Mouse (Mus musculus) midbrain, embryonic 10.5 days (tissue): ENCODE measurements around the gene 4930595D18Rik. TPM values are rescaled to one million over a fixed set of nuclear protein-coding genes. Genes with fewer than 3 reads are reported as not detected.

Experiments
- DNase-seq: peaks from one replicate; pipeline ENCODE4 v3.0.0-alpha.2; 2017; ENCODE audit warnings: low spot score
- H3K27ac ChIP-seq: fragments of 300-500 bp; sonication (generic); replicated peaks from 2 replicates; pipeline ENCODE4 v1.5.1; 2016; ENCODE audit warnings: mild to moderate bottlenecking
- H3K27me3 ChIP-seq: fragments of 300-500 bp; sonication (generic); 2 replicates; pipeline ENCODE4 v1.6.1; 2016; ENCODE audit warnings: low read depth, mild to moderate bottlenecking; ENCODE audit not compliant: poor library complexity, severe bottlenecking
- H3K36me3 ChIP-seq: fragments of 300-500 bp; sonication (generic); 2 replicates; pipeline ENCODE4 v1.6.1; 2016; ENCODE audit warnings: mild to moderate bottlenecking, moderate library complexity
- H3K4me1 ChIP-seq: fragments of 300-500 bp; sonication (generic); 2 replicates; pipeline ENCODE4 v1.6.1; 2016
- H3K4me3 ChIP-seq: fragments of 300-500 bp; sonication (generic); 2 replicates; pipeline ENCODE4 v1.5.1; 2016; ENCODE audit warnings: mild to moderate bottlenecking, moderate library complexity
- H3K9me3 ChIP-seq: fragments of 300-500 bp; sonication (generic); replicated peaks from 2 replicates; pipeline ENCODE4 v1.6.1; 2016; ENCODE audit warnings: mild to moderate bottlenecking
- WGBS: fragments of 180-500 bp; shearing (Covaris S2); methylation state at CpG from one replicate; pipeline ENCODE4 v1.1.7; 2016; 5-methylcytosine and 5-hydroxymethylcytosine counted together
- polyA plus RNA-seq: library from polyadenylated mRNA; unstranded; fragments of >200 nt; fragmentation: Nextera tagmentation; extraction: Ambion mirVana; gene quantifications from 2 replicates; pipeline ENCODE4 v1.2.1, GENCODE M21; 2016

The 4930595D18Rik gene
- polyA plus RNA-seq, 1 experiment from 2014 or later: not detected

DNA sequence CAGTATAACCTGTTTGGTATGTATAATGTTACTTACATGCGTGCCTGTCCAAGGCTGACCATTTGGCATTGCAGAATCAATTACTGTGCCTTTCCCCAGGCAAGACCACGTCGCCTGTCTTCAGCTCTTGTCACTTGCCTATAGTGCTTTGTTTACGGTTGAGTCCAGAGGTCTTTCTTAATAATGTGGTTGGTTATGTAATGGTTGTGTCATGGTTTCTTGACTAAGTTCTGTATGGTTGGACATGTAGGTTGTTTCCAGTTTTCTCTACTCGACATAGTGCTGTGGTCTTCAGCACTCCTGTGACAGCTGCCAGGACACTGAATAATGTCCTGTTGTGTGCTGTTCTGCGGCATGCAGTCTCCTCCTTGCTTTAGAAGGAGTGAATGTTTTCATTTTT lies 8.5 kb upstream of the 4930595D18Rik start:
- H3K9me3 ChIP-seq: no peaks in the 10 kb centered on the region
- WGBS: 92% methylated on average over 6 of the region's 6 CpGs
- H3K27me3 ChIP-seq: no peaks in the 10 kb centered on the region
- no peak for DNase-seq
- H3K4me3 ChIP-seq: no peak overlapping the region
- no peak overlapping the region for H3K27ac ChIP-seq
- no peaks in the 10 kb centered on the region for H3K36me3 ChIP-seq
- H3K4me1 ChIP-seq: peaks cover 13% of the 10 kb centered on the region

GRCm38 (mm10) chr12:111190891-111191290 lies 6.6 kb upstream of the 4930595D18Rik start:
- Histone ChIP-seq H3K9me3 (no peaks in the 10 kb centered on the region), H3K36me3 (no peaks in the 10 kb centered on the region), H3K27ac (no peak overlapping the region), H3K27me3 (no peaks in the 10 kb centered on the region), H3K4me1 (peaks cover 13% of the 10 kb centered on the region), H3K4me3 (no peak overlapping the region)
- WGBS: 81% methylated on average over 2 of the region's 2 CpGs
- DNase-seq: no peak

- no peak overlapping the region for H3K4me3 ChIP-seq
- DNase-seq: no peak
- H3K27me3 ChIP-seq: no peaks in the 10 kb centered on the region
- H3K4me1 ChIP-seq: peaks cover 13% of the 10 kb centered on the region
- H3K27ac ChIP-seq: no peak overlapping the region
- no peaks in the 10 kb centered on the region for H3K36me3 ChIP-seq
- 86% methylated on average over 5 of the region's 5 CpGs for WGBS
- H3K9me3 ChIP-seq: no peaks in the 10 kb centered on the region
These were observed 6.1 kb upstream of the 4930595D18Rik start for GRCm38 (mm10) chr12:111190355-111190754.

DNA sequence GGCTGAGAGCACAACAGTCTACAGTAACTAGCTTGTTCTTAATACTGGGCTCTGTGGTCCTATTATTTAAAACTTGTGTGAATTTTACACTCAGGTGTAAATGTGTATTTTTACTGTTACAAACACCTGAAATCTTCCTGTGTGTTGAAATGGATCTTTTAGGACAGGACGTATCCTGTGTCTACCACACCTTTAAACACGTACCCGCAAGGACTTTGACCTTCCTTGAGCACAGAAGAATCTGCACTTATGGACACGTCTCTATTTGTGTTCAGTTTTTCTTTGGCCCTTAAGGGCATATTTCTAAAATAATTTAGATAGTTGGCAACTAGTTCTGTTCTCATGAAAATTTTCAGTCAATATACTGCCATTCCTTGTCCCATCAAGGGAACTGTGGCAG lies 4.0 kb upstream of the 4930595D18Rik start:
- Histone ChIP-seq H3K36me3 (no peaks in the 10 kb centered on the region), H3K27me3 (no peaks in the 10 kb centered on the region), H3K4me1 (peaks cover 5% of the 10 kb centered on the region), H3K9me3 (no peaks in the 10 kb centered on the region), H3K27ac (no peak overlapping the region), H3K4me3 (no peak overlapping the region)
- WGBS: 95% methylated on average over 4 of the region's 4 CpGs
- DNase-seq: no peak

GRCm38 (mm10) chr12:111186986-111187385 lies 2.7 kb upstream of the 4930595D18Rik start:
- Histone ChIP-seq H3K27ac (no peak overlapping the region), H3K27me3 (no peaks in the 10 kb centered on the region), H3K36me3 (no peaks in the 10 kb centered on the region), H3K9me3 (no peaks in the 10 kb centered on the region), H3K4me3 (no peak overlapping the region), H3K4me1 (no peaks in the 10 kb centered on the region; the same call in none of the 2 replicates)
- no peak for DNase-seq
- 92% methylated on average over 3 of the region's 3 CpGs for WGBS

DNA sequence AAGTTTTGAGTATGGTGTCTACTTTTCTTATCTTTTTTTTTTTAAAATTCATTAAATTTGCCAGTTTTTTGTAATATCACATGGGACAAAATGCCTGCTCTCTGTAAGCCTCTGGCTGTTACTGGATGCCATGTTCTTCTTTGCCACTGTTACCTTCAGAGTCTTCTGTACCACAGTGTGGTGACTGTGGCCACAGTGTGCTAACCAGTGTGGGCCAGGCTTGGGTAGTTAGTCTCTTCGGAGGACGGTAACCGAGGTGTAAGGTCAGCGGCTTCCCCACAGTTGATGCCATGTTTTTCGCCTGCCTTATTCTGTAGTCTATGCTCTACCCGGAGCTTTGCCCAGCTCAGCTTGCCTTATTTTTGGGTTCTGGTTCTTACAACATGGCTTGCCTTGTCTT lies 1.9 kb downstream of the 4930595D18Rik start:
- Histone ChIP-seq H3K4me1 (no peaks in the 10 kb centered on the region; the same call in 1 of the 2 replicates), H3K27me3 (no peaks in the 10 kb centered on the region), H3K36me3 (0 out of 2 replicates have a peak, but pooled peaks cover 8% of the 10 kb centered on the region), H3K4me3 (no peak overlapping the region), H3K9me3 (no peaks in the 10 kb centered on the region), H3K27ac (no peak overlapping the region)
- 96% methylated on average over 6 of the region's 6 CpGs for WGBS
- no peak for DNase-seq

DNA sequence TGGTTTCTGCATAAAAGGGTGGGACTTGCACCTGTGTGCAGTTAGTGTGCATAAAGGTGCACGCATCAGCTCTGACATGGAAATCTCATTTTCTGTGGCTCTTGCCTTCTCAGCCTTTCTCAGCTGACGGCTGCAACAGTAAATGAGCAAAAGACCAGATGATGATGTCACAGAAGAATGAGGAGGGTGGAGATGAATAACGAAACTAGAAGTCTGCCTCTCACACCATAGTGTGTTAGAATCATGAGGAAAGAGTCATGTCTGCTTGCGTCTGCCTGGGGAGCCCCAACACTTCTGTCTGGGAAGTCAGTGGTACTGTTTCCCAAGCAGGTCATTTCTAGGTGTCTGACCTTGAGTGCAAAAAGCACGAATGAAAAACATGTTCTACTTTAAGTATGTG lies 2.4 kb downstream of the 4930595D18Rik start:
- no peaks in the 10 kb centered on the region for H3K9me3 ChIP-seq
- no peak for DNase-seq
- no peak overlapping the region for H3K4me3 ChIP-seq
- 0 out of 2 replicates have a peak, but pooled peaks cover 8% of the 10 kb centered on the region for H3K36me3 ChIP-seq
- H3K4me1 ChIP-seq: no peaks in the 10 kb centered on the region; the same call in 1 of the 2 replicates
- no peak overlapping the region for H3K27ac ChIP-seq
- 91% methylated on average over 5 of the region's 5 CpGs for WGBS
- H3K27me3 ChIP-seq: no peaks in the 10 kb centered on the region

GRCm38 (mm10) chr12:111178772-111179171 lies 5.5 kb downstream of the 4930595D18Rik start:
- 75% methylated on average over 4 of the region's 4 CpGs for WGBS
- Histone ChIP-seq H3K36me3 (peaks cover 30% of the 10 kb centered on the region), H3K4me1 (no peaks in the 10 kb centered on the region), H3K4me3 (no peak overlapping the region), H3K9me3 (no peaks in the 10 kb centered on the region), H3K27me3 (no peaks in the 10 kb centered on the region), H3K27ac (no peak overlapping the region)
- no peak for DNase-seq

GRCm38 (mm10) chr12:111168891-111169290 lies 15.4 kb downstream of the 4930595D18Rik start:
- WGBS: 93% methylated on average over 4 of the region's 4 CpGs
- DNase-seq: no peak
- no peak overlapping the region for H3K27ac ChIP-seq

GRCm38 (mm10) chr12:111166681-111167289 lies 17.5 kb downstream of the 4930595D18Rik start:
- H3K27ac ChIP-seq: peak overlapping the region; percentile 92
- H3K27me3 ChIP-seq: no peaks in the 10 kb centered on the region
- peaks cover 9% of the 10 kb centered on the region for H3K36me3 ChIP-seq
- no peak for DNase-seq
- H3K4me3 ChIP-seq: peak overlapping the region; percentile 88
- no peaks in the 10 kb centered on the region for H3K9me3 ChIP-seq
- H3K4me1 ChIP-seq: peaks cover 63% of the 10 kb centered on the region
- under 1% methylated on average over 48 of the region's 48 CpGs for WGBS

More at GRCm38 (mm10) chr12:111168891-111169290, 15.4 kb downstream of the 4930595D18Rik start:
- no peak overlapping the region for H3K4me3 ChIP-seq
- H3K27me3 ChIP-seq: no peaks in the 10 kb centered on the region
- H3K36me3 ChIP-seq: peaks cover 25% of the 10 kb centered on the region
- peaks cover 42% of the 10 kb centered on the region for H3K4me1 ChIP-seq
- no peaks in the 10 kb centered on the region for H3K9me3 ChIP-seq

DNA sequence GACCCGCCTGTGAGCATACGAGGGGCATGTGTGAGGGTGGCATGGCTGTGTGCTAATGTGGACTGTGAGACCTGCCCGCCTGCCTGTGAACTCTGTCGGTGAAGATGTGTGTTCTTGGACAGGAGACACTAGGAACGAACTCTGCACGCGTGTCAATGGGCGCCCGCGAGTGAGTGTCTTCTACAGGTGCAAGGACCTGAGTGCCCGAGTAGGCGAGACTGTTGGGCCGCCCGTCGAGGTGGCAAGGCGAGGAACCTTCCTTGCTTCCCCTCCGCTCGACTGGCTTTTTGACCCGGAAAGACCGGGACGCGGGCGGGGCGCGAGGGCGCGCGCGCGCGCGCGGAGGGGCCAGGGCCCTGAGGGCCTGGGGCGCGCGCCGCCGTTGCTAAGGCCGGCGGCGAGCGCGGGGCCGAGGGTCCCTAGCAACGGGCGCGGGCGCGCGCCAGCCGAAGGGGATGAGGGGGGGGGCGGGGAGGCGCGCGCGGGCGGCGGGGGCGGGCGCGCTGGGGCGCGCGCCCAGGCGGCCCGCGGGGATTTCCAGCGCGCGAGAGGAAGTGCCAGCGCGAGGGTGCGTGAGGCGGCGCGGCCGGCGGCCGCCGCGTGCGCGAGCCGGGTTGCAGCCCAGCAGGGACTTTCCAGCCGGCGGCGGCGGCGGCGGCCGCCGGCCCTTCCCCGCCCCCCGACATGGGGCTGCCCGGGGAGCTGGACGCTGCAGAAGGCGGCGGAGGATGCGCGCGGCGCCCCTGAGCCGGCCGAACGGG lies 18.3 kb downstream of the 4930595D18Rik start, which contains the start of gene Traf3:
TSS of gene Traf3 (plus strand) at position 540 of the 761 bp plus-strand sequence.
- H3K9me3 ChIP-seq: no peaks in the 10 kb centered on the region
- H3K27ac ChIP-seq: peak within 1 kb of the TSS; percentile 92
- H3K27me3 ChIP-seq: no peaks in the 10 kb centered on the region
- peak; percentile 83 for DNase-seq
- H3K4me1 ChIP-seq: peaks cover 64% of the 10 kb centered on the region
- H3K36me3 ChIP-seq: peaks cover 2% of the 10 kb centered on the region; the same call in 1 of the 2 replicates
- peak within 1 kb of the TSS; percentile 88 for H3K4me3 ChIP-seq
- WGBS: 6% methylated on average over 80 of the region's 105 CpGs

DNA sequence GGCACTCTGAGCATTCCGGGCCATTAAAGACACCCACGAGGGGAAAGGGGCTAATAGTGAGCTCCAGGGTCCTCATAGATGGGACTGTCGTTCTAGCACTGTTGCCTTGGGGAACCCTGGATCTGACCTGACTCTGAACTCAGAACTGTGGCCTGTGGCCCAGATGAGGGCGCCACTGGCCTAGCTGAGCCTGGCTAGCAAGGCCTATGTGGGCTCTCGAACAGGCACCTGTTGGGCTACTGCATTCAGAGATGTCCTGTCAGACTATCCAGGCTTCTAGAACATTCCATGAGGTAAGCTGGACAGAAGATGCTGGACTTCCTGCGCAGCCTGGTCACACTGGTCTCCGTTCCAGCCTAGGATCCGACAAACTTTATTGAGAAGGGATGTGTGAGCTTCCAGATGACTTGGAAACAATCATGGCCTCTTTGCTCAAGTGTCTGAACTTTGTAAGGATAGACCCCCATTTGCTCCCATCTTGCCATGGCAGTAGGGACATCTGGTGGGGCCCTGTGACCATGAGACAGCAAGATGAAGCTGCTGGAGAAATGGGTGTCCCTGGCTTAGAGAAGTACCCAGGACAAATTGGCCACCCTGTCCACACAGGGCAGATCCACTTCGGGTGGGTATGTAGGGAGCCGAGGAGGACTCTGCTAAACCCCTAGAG lies 19.0 kb downstream of the 4930595D18Rik start:
- Histone ChIP-seq H3K4me3 (peak overlapping the region; percentile 88), H3K9me3 (no peaks in the 10 kb centered on the region), H3K27me3 (no peaks in the 10 kb centered on the region), H3K27ac (peak overlapping the region; percentile 92), H3K4me1 (peaks cover 66% of the 10 kb centered on the region), H3K36me3 (no peaks in the 10 kb centered on the region)
- DNase-seq: peak; percentile 57
- WGBS: 72% methylated on average over 10 of the region's 10 CpGs
